Mouse (Mus musculus): ENCODE measurements around the gene Klk11. TPM values are rescaled to one million over a fixed set of nuclear protein-coding genes. Genes with fewer than 3 reads are reported as not detected.

The Klk11 gene
- polyA plus RNA-seq, 1 experiment from 2014 or later = not detected

DNA sequence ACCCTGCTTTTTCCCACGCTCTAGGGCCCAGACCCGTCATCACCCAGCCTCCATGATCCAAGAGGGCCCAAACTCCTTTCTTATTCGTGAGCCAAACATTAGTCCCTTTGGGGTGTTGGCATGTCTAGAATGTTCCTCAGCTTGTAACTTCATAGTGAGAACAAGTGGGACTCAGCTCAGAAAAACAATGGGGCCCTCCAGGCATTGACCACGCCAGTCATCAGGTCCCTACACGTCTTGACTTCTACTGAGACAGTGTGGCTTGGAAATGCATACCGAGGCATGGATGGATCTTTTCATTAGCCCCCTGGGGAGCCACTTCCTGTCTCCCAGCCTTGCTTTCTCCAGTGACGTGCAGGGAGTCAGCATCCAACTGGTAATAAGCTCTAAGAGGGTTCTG lies 25.5 kb downstream of the Klk11 start:
- H3K36me3 ChIP-seq = no peaks in the 10 kb centered on the region
- no peak for DNase-seq (ENCODE audit: low spot score)
- H3K9me3 ChIP-seq = no peaks in the 10 kb centered on the region
- 67% methylated on average over 7 of the region's 7 CpGs for WGBS
- H3K27ac ChIP-seq = no peak overlapping the region
- H3K4me1 ChIP-seq = peaks cover 12% of the 10 kb centered on the region; the same call in 1 of the 2 replicates
- H3K27me3 ChIP-seq (ENCODE audit: insufficient read depth, poor library complexity, severe bottlenecking) = peaks cover 41% of the 10 kb centered on the region
- H3K4me3 ChIP-seq = no peak overlapping the region

DNA sequence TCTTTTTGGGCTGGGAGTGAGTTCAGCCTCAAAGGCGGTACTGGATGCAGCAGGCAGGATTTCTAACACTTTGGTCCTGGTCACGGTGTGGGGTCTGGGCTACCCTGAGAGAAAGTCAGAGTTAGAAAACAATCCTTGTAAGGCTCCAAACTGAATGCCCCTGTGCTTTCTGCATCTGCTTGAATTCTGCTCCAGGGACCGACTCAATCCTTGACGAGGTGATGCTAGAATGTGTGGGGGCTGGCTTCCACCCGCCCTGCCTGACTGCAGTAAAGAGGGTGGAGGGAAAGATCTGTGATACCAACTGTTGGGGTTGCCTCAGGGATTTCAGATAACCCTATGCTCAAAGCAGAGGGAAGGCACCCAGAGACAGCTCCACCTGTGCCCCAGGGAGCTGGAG lies 36.6 kb downstream of the Klk11 start, which contains the start of gene Klk7:
Gene Klk7 (plus strand): TSS at position 301 of the 400 bp plus-strand sequence.
- Histone ChIP-seq H3K4me3 (no peak within 1 kb of the TSS), H3K36me3 (no peaks in the 10 kb centered on the region), H3K4me1 (no peaks in the 10 kb centered on the region), H3K27ac (no peak within 1 kb of the TSS), H3K9me3 (no peaks in the 10 kb centered on the region), H3K27me3 (ENCODE audit: insufficient read depth, poor library complexity, severe bottlenecking) (no peaks in the 10 kb centered on the region; the same call in 1 of the 2 replicates)
- DNase-seq (ENCODE audit: low spot score) = no peak
- WGBS = 41% methylated on average over 5 of the region's 5 CpGs

DNA sequence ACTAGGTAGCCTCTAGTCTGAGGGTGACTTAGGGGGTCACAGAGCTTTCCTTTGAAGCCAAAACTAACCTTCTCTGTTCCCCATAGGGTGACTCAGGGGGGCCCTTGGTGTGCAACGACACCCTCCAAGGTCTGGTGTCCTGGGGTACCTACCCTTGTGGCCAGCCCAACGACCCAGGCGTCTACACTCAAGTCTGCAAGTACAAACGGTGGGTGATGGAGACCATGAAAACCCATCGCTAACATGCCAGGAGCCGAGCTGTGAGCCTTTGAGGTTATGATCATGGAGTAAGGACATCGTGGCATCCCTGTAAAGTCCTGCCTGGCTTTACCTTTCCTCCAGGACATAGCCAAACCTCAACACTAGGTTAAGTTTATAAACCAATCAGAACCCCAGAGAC lies 40.8 kb downstream of the Klk11 start:
- no peak overlapping the region for H3K4me3 ChIP-seq
- no peaks in the 10 kb centered on the region; the same call in 1 of the 2 replicates for H3K27me3 ChIP-seq (ENCODE audit: insufficient read depth, poor library complexity, severe bottlenecking)
- no peak for DNase-seq (ENCODE audit: low spot score)
- no peaks in the 10 kb centered on the region for H3K36me3 ChIP-seq
- no peak overlapping the region for H3K27ac ChIP-seq
- H3K9me3 ChIP-seq = no peaks in the 10 kb centered on the region
- 88% methylated on average over 7 of the region's 7 CpGs for WGBS
- H3K4me1 ChIP-seq = no peaks in the 10 kb centered on the region

DNA sequence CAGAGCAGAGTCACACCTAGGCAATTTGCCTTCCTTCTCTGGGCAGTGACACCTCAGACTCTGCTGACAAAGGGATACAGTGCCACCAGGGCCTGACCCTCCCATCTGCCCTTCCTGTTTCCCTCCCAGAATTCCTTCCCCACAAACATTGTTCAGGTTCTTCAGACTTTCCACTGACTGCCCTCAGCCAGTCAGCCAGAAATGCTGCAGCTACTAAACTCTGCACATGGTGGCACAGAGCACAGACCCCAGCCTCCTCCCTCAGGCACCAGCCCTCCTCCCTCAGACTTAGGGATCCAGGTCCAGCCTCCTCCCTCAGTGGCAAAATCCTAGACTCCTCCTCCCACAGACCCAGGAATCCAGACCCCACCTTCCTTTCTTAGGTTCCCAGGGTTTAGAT lies 42.3 kb downstream of the Klk11 start:
- DNase-seq (ENCODE audit: low spot score) = no peak
- no peaks in the 10 kb centered on the region for H3K9me3 ChIP-seq

DNA sequence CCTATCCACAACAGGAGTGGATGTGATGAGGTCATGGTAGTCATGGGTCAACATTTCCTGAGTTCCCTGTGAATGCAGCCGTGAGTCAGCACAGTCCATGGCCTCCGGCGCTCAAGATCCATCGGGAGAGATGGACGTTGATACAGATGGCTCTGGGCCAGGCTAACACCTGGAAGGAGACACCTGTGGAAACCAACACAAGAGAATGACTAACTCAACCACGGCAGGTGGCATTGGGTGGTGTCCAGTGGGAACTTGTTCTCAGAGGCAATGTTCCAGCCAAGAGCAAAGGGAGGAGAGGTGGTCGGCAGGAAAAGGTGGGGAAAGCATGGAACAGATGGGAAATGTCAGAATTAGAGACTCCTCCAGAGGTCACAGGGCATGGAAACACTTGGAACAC lies 47.2 kb downstream of the Klk11 start:
- peak; percentile 43 for DNase-seq (ENCODE audit: low spot score)
- Histone ChIP-seq H3K36me3 (no peaks in the 10 kb centered on the region), H3K27me3 (ENCODE audit: insufficient read depth, poor library complexity, severe bottlenecking) (no peaks in the 10 kb centered on the region), H3K4me1 (no peaks in the 10 kb centered on the region), H3K27ac (no peak overlapping the region), H3K9me3 (no peaks in the 10 kb centered on the region), H3K4me3 (no peak overlapping the region)
- 81% methylated on average over 7 of the region's 7 CpGs for WGBS

More for the DNA sequence above, 42.3 kb downstream of the Klk11 start:
- H3K27me3 ChIP-seq (ENCODE audit: insufficient read depth, poor library complexity, severe bottlenecking) = no peaks in the 10 kb centered on the region; the same call in 1 of the 2 replicates
- H3K4me1 ChIP-seq = no peaks in the 10 kb centered on the region
- no peak overlapping the region for H3K27ac ChIP-seq
- no peaks in the 10 kb centered on the region for H3K36me3 ChIP-seq
- H3K4me3 ChIP-seq = no peak overlapping the region

DNA sequence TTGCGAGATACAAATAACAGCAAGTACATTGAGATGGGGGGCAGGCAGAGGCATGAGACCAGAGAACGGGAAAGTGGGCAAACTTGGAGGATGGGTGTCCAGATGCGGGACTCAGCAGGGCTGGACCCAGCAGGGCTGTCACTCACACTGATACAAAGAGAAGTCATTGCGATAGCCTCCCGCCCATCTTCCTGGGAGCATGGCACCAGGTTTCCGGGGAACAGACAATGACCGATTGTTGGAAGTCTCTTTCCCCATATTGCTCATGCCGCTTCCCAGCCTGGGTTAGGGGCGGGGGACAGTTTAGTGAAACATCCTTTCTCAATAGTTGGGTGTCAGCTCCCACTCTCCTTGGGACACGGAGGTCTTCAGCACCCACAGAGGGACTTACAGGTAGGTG lies 49.8 kb downstream of the Klk11 start, which contains the start of gene Klk6:
Gene Klk6 (plus strand): TSS at position 301 of the 400 bp plus-strand sequence.
- WGBS = 80% methylated on average over 10 of the region's 10 CpGs
- Histone ChIP-seq H3K36me3 (no peaks in the 10 kb centered on the region), H3K9me3 (0 out of 2 replicates have a peak, but pooled peaks cover 3% of the 10 kb centered on the region), H3K27ac (no peak within 1 kb of the TSS), H3K4me1 (no peaks in the 10 kb centered on the region), H3K27me3 (ENCODE audit: insufficient read depth, poor library complexity, severe bottlenecking) (no peaks in the 10 kb centered on the region), H3K4me3 (no peak within 1 kb of the TSS)
- peak; percentile 68 for DNase-seq (ENCODE audit: low spot score)

DNA sequence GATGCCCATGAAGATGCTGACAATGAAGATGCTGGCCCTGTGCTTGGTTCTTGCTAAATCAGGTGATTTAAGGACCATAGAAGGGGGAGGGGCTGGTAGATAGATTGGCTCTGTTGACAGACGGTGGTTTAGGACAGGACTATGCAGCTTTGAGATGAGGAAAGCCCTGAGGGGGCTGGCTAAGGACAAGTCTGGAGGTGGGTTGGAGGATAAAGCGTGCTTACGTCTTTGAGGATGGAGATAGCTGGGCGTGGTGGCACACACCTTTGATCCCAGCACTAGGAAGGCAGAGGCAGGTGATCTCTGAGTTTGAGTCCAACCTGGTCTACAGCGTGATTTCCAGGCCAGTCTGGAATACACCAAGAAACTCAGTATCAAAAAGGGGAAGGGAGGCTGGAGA lies 51.7 kb downstream of the Klk11 start:
- WGBS = 84% methylated on average over 5 of the region's 5 CpGs
- peak; percentile 56 for DNase-seq (ENCODE audit: low spot score)
- Histone ChIP-seq H3K36me3 (no peaks in the 10 kb centered on the region), H3K9me3 (0 out of 2 replicates have a peak, but pooled peaks cover 3% of the 10 kb centered on the region), H3K4me3 (no peak overlapping the region), H3K27ac (no peak overlapping the region), H3K4me1 (no peaks in the 10 kb centered on the region), H3K27me3 (ENCODE audit: insufficient read depth, poor library complexity, severe bottlenecking) (no peaks in the 10 kb centered on the region)

DNA sequence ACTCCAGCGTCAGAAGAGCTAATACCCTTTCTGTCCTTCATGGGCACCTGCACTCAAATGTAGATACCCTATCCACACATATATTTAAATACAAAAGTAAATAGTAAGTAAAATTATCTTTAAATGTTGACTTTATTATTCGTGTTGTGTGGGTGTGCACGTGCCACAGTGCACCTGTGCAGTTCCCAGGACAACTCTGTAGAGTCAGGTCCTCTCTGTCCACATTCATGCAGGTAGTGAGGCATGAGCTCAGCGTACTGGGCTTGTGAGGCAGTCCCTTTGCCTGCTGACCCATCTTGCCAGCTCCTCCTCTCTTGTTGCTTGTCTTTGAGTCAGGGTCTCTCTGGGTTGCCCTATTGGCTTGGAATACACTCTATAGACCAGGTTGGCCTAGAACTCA lies 53.3 kb downstream of the Klk11 start:
- no peak for DNase-seq (ENCODE audit: low spot score)
- H3K4me3 ChIP-seq = no peak overlapping the region
- 0 out of 2 replicates have a peak, but pooled peaks cover 3% of the 10 kb centered on the region for H3K9me3 ChIP-seq
- no peaks in the 10 kb centered on the region for H3K36me3 ChIP-seq
- H3K4me1 ChIP-seq = no peaks in the 10 kb centered on the region
- no peak overlapping the region for H3K27ac ChIP-seq
- WGBS = 71% methylated on average over 4 of the region's 4 CpGs
- H3K27me3 ChIP-seq (ENCODE audit: insufficient read depth, poor library complexity, severe bottlenecking) = no peaks in the 10 kb centered on the region

Other genes starting within 250 kb of the Klk11 start
- 0.34 and 0.37 TPM in 2 replicates for gene Cd33, start 230.2 kb upstream of the Klk11 start, polyA plus RNA-seq (2016; fragmentation: Nextera tagmentation; extraction: Ambion mirVana)
- gene Zfp658, start 212.3 kb upstream of the Klk11 start, polyA plus RNA-seq (2016; fragmentation: Nextera tagmentation; extraction: Ambion mirVana) = 1.4 and 2.1 TPM in 2 replicates
- gene Zfp719, start 195.0 kb upstream of the Klk11 start, polyA plus RNA-seq (2016; fragmentation: Nextera tagmentation; extraction: Ambion mirVana) = 9.7 and 10.0 TPM in 2 replicates
- gene Zfp819, start 167.4 kb upstream of the Klk11 start, polyA plus RNA-seq (2016; fragmentation: Nextera tagmentation; extraction: Ambion mirVana) = 0.06 and 0.21 TPM in 2 replicates
- not detected in 2 replicates for gene Ceacam18, start 139.9 kb upstream of the Klk11 start, polyA plus RNA-seq (2016; fragmentation: Nextera tagmentation; extraction: Ambion mirVana)
- gene Siglece, start 114.4 kb upstream of the Klk11 start, polyA plus RNA-seq (2016; fragmentation: Nextera tagmentation; extraction: Ambion mirVana) = 0.70 TPM in 1 of 2 replicates, not detected in the other
- gene Ctu1, start 102.6 kb upstream of the Klk11 start, polyA plus RNA-seq (2016; fragmentation: Nextera tagmentation; extraction: Ambion mirVana) = 9.0 and 12.0 TPM in 2 replicates
- gene Klk14, start 84.2 kb upstream of the Klk11 start, polyA plus RNA-seq (2016; fragmentation: Nextera tagmentation; extraction: Ambion mirVana) = not detected in 2 replicates
- gene Klk13, start 62.0 kb upstream of the Klk11 start, polyA plus RNA-seq (2016; fragmentation: Nextera tagmentation; extraction: Ambion mirVana) = 0.67 and 0.78 TPM in 2 replicates
- gene Klk12, start 5.7 kb upstream of the Klk11 start, polyA plus RNA-seq (2016; fragmentation: Nextera tagmentation; extraction: Ambion mirVana) = not detected in 2 replicates
- 0.20 and 0.28 TPM in 2 replicates for gene Klk10, start 6.4 kb downstream of the Klk11 start, polyA plus RNA-seq (2016; fragmentation: Nextera tagmentation; extraction: Ambion mirVana)
- not detected in 2 replicates for gene Klk9, start 17.3 kb downstream of the Klk11 start, polyA plus RNA-seq (2016; fragmentation: Nextera tagmentation; extraction: Ambion mirVana)
- 25.2 and 28.5 TPM in 2 replicates for gene Klk8, start 23.0 kb downstream of the Klk11 start, polyA plus RNA-seq (2016; fragmentation: Nextera tagmentation; extraction: Ambion mirVana)
- gene Klk7, start 36.7 kb downstream of the Klk11 start, polyA plus RNA-seq (2016; fragmentation: Nextera tagmentation; extraction: Ambion mirVana) = not detected in 2 replicates
- not detected in 2 replicates for gene Klk6, start 49.9 kb downstream of the Klk11 start, polyA plus RNA-seq (2016; fragmentation: Nextera tagmentation; extraction: Ambion mirVana)
- gene Klk5, start 67.4 kb downstream of the Klk11 start, polyA plus RNA-seq (2016; fragmentation: Nextera tagmentation; extraction: Ambion mirVana) = 0.14 TPM in 1 of 2 replicates, not detected in the other
- 0.10 TPM in 1 of 2 replicates, not detected in the other for gene Klk4, start 106.6 kb downstream of the Klk11 start, polyA plus RNA-seq (2016; fragmentation: Nextera tagmentation; extraction: Ambion mirVana)
- gene Klk15, start 159.1 kb downstream of the Klk11 start, polyA plus RNA-seq (2016; fragmentation: Nextera tagmentation; extraction: Ambion mirVana) = not detected in 2 replicates
- gene Klk1b8, start 176.1 kb downstream of the Klk11 start, polyA plus RNA-seq (2016; fragmentation: Nextera tagmentation; extraction: Ambion mirVana) = not detected in 2 replicates
- gene Klk1b1, start 192.1 kb downstream of the Klk11 start, polyA plus RNA-seq (2016; fragmentation: Nextera tagmentation; extraction: Ambion mirVana) = not detected in 2 replicates
- gene Klk1b9, start 201.5 kb downstream of the Klk11 start, polyA plus RNA-seq (2016; fragmentation: Nextera tagmentation; extraction: Ambion mirVana) = not detected in 2 replicates
- gene Klk1b11, start 221.3 kb downstream of the Klk11 start, polyA plus RNA-seq (2016; fragmentation: Nextera tagmentation; extraction: Ambion mirVana) = not detected in 2 replicates
- not detected in 2 replicates for gene Klk1b26, start 237.6 kb downstream of the Klk11 start, polyA plus RNA-seq (2016; fragmentation: Nextera tagmentation; extraction: Ambion mirVana)